Mouse (Mus musculus) cerebellum, postnatal 14 days (tissue): Measurements from ENCODE around the gene Fam185a.
A peak's percentile ranks its signal among the peaks of the same experiment; 100 is the strongest.

Experiments
- DNase-seq, 2 experiments: peaks; one replicate each; pipeline ENCODE4 v3.0.0; 2021; ENCODE audit warnings: mixed read lengths in 2 of 2

The Fam185a gene

GRCm38 (mm10) chr5:21434148-21434929, 9.6 kb downstream of the Fam185a start:
- DNase-seq = peak; percentile 77 to 83

DNA sequence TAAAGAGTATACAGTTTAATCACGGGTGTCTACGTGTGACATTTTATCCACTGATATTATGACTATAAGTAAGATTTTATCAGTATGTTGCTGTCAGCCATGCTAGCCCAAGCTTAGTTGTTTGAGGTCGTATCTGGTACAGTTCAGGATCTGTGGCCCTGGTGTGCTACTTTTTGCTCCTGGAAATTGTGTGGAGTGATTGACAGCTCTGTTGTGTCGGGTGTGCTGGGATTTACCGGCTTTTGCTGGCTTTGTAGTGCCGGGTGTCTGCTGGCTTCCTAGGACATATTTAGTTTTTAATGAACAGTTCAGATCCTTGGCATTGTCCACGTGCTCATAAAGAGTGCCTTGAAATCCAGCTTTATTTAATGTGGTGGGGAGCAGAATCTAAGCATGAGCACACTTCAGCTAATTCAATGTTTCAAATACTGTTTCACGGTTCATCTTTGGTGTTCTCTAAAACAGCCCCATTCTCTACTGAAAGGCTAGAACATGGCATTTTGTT, 11.8 kb downstream of the Fam185a start:
- no peak for DNase-seq

- no peak for DNase-seq
Measured at GRCm38 (mm10) chr5:21438428-21438827, 13.7 kb downstream of the Fam185a start.

DNA sequence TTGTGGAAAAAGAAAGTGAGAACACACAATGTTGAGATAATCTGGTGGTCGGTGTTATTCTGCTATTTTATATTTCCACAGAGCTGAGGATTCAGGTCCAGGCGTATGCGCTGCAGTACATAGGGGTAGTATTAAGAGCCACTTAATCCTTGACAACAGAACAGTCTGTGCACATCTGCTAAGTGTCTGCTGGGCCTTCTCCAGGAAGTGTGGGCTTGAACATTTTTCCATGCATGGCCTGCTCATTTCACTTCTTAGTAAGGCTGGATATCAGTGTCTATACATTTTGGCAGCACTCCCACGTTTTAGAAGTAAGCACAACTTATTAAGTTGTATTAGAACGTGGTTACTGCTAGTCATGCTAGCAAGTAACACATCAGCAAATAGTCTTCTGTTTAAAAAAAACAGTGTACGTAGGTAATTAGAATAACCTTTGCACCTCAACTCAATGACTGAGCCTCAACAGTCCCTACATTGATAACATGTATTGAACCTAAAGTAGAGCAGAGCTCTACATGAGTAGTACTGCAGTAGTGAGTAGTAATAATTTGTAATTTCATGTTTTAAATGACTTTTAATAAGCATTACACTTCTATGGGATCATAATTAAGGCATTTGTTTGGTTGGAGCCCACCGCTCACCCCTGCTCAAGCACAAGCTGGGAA, 14.8 kb downstream of the Fam185a start:
- no peak for DNase-seq

- DNase-seq = peak; percentile 36 to 56
Measured at GRCm38 (mm10) chr5:21440833-21441530, 16.2 kb downstream of the Fam185a start.

DNA sequence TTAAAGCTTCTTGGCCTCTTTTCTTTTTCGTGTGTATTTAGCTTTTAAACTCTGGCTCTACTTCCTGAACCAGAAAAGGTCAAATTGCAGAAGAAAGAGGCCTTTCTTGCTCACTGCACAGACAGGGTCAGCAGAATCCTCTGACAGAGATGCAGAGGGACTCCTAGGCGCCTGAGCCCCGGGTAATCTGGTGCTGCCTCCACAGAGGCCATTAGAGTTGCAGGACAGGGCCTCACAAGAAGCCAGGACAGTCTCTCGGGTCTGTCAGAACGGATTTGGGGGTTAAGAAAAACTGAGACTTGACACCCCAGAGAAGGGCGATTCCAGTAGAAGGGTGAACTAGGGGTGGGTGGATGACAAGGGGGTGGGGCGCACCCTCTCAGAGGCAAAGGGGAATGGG, 42.6 kb downstream of the Fam185a start:
- DNase-seq = no peak

- no peak for DNase-seq
Measured at GRCm38 (mm10) chr5:21468100-21468499, 43.3 kb downstream of the Fam185a start.

GRCm38 (mm10) chr5:21478428-21478827, 53.7 kb downstream of the Fam185a start:
- DNase-seq = no peak

DNA sequence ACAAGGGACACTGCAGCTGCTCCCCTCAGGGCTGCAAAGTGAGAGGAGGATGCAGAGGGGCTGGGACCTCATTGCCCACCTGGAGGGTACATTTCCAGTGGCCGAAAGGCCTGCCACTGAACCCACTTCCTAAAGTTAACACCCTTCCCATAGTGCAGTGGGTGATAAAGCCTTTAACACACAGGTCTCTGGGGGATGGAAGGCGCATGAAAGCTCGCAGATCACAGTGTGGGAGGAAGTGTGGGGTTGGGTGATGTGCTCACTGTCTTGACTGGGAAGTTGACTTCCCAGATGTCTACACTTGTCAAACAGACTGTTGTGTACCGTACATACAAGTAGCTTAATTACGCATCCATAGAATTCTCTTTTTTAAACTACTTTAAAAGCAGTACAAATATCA, 55.0 kb downstream of the Fam185a start:
- DNase-seq = no peak

DNA sequence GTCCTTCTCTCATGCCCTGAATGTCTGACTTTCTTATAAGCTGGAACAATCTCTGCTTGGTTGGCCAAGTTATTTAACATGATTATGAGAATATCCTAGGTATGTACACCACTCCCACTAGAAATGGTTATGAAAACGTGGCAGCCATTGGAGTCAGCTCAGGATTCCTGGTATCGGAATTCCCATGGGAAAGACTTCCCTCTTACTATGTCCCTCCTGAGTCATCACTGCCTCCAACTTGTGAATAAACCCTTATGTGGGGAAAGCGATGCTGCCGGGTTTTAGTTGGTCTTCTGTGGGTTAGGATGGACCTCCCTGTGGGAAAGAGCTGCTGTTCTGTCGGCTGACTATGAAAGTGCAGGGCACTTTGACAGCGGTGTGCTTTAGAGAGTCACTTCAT, 56.8 kb downstream of the Fam185a start:
- DNase-seq = no peak

DNA sequence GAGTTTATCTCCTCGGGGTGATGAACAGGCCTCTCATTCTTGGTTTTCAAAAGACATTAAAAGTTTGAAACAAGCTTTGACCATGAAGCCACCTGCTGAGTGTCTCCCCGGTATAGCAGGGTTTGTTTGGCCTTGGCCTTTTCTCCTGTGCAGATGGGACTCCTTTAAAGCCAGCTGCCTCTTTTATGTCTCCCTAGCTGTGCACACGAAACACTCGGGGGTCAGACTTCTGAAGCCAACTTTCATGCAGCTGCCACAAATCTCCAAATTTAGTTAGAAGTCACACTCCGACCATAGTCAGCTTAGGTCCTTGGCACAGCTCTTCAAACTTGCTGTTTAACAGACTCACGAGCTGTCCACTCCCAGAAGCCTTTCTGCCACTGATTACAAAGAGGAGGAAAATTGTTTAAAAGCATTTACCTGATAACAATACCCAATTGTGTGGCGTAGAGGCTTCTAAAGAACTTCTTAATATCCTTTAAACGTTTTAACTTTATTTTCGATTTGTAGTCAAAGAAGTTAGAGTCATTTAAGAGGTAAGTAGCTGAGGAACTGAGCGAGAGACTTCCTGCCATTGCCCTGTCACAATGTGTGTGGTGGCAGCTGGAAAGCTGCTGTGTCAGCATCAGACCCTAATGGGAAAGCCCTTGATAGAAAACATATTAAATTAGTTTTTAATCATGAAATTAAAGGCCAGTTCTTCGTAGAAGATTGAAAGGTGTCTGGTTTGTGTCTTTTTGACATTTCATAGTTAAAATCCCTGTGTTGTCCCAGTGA, 57.9 kb downstream of the Fam185a start:
- DNase-seq = no peak

GRCm38 (mm10) chr5:21483275-21483674, 58.5 kb downstream of the Fam185a start:
- no peak for DNase-seq

DNA sequence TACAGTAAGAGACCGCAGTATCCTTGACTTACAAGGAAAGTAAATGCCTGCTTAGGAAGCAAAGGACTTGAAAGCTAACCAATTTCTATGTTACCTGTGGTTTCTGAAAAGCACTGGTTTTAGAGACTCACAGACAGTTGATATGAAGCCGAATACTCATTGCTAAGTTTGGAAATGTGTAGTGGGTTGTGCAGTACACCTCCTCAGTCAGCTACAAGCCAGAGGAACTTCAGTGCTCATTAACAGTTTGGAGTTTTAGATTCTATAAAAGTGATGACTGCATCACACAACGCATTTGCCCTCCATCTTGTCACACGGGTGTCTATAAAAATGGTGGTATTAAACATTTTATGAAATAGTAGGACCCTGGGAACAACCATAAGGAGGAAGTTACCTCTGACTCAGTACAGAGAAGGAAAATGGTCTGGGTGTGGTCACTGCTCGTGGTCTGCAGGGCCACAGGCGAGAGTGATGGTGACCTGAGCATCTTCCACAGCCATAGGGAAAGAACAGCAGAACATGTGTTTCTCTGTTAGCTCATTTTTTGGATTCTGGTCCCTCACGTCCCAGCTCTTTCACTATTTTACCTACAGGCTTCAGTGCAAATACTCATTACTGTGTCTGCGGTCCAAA, 60.6 kb downstream of the Fam185a start:
- DNase-seq = peak in 1 of 2 experiments; percentile 21

DNA sequence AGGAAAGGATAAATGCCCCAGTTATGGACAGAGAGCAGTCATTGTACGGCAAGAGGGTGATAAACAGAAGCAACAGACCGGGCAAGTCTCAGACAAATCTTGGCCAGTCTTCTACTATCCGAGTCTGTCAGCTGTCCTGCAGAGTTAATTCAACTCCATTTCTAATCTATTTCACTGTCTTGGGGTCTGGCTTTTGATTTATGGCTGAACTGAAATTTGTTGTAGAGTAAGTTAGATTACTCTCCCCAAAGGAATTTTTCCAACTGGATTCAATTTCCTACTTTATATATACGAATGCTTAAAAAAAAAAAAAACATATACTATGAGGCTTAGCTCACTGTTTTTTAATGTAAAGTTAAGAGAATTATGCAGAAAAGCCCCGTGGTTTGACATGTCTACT, 62.0 kb downstream of the Fam185a start:
- DNase-seq = peak in 1 of 2 experiments; percentile 19

DNA sequence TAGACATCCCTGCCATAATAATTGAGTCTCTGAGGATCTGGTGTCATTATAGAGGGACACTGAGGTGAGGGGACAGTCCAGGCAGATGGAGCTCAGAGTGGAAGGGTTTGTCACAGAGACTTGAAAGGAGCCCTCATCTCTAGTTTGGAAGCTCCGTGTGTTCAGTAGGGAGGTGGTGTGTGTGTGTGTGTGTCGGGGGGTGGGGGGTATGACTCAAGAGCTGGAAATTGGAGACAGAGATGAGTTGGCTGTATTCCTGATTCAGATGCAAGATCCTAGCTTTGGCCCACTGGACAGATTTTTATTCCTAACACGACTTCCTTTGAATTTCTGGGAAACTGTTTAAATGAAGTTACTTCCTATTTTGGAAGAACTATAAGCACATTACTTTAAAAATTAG, 62.5 kb downstream of the Fam185a start:
- peak; percentile 20 to 39 for DNase-seq

GRCm38 (mm10) chr5:21487716-21488115, 63.0 kb downstream of the Fam185a start:
- DNase-seq = peak; percentile 81 to 86

- peak; percentile 19 to 54 for DNase-seq
Measured at GRCm38 (mm10) chr5:21488506-21488905, 63.7 kb downstream of the Fam185a start.

- peak in 1 of 2 experiments; percentile 25 for DNase-seq
Measured at GRCm38 (mm10) chr5:21489135-21489534, 64.4 kb downstream of the Fam185a start.

DNA sequence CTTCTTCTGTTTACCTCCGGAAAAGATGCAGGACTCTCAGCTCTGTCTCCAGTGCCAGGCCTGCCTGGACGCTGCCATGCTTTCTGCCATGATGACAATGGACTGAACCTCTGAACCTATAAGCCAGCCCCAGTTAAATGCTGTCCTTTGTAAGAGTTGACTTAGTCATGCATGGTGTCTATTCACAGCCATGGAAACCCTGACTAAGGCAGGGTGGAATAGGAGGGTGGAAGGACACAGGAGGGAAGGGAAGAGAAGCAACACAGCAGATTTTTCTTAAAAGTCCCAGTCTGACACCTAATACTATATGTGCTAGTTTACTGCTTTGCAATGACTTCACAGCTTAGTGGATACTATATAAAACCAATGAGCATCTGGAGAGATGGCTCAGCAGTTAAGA, 66.7 kb downstream of the Fam185a start:
- DNase-seq = no peak

GRCm38 (mm10) chr5:21492213-21492612, 67.5 kb downstream of the Fam185a start:
- DNase-seq = no peak

DNA sequence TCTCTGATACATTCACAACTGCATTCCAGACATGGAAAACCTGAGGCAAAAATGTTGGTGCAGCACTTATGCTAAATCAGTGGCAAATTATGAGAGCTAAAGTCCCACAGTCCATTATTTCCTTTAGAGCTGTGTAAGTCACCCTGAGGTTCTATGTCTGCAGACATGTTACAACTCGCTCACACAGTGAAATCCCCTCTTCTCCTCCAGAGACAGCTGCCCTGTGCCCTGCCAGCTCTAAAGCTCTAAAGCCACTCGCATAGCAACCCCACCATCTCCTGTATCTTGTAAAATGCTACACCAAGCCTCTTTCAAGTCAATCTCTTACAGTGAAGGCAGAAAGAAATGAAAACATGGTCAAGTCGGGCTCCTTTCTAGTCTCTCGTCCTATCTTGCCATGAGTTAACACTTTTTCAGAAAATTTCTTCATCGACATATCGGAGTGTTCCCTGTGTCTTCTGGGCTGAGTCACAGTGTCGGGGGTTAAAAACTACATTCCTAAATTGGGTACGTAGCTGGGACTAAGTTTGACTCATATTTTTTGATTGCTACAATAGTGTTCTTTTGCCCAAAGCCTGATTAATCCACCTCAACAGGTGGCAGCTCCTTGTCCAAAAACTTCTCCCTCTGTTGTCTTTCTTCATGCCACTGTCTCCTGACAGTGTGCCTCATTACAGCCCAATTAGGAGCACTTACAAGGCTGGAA, 68.7 kb downstream of the Fam185a start:
- no peak for DNase-seq

- DNase-seq = no peak
Measured at GRCm38 (mm10) chr5:21494781-21495180, 70.0 kb downstream of the Fam185a start.
